Mouse (Mus musculus): ENCODE data around the gene Armc10. TPM values are rescaled to one million over a fixed set of nuclear protein-coding genes. Genes with fewer than 3 reads are reported as not detected.
A peak's percentile ranks its signal among the peaks of the same experiment; 100 is the strongest.
"Not testable (repeated sequence)": the region's sequence is repeated elsewhere in the genome, so short reads cannot be mapped to it uniquely, and the experiment has no call there.

Armc10 gene
- polyA plus RNA-seq, 1 experiment: 40.4 TPM

DNA sequence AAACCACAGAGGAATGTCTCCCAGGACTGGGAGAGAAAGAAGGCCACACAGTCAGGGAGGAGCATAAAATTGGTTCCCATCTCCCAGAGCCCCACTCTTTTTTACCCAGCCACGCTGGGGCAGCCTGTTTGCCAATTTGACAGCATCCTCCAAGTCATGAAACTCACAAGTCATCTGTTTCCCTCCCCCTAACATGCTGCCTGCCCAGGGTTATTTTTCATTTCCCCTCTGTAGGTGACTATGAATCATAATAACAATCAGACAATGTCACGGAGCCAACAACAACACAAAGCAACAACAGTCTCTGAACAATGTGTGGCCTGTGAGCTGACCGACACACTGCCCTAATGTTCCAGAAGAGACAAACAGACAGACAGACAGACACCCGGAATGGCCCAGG, 34.4 kb downstream of the Armc10 start:
- H3K4me1 ChIP-seq (ENCODE audit: control insufficient read depth, insufficient read depth, low read length): peaks cover 9% of the 10 kb centered on the region
- no peak overlapping the region for H3K27ac ChIP-seq (ENCODE audit: insufficient read depth, low read length)
- TF ChIP-seq POLR2A (IDR thresholded peaks at IDR 0.05; ENCODE audit: low read depth, low read length): no peak
- no peak for TF ChIP-seq CTCF (IDR thresholded peaks at IDR 0.05; ENCODE audit: borderline replicate concordance, insufficient read depth, low read length)
- H3K4me3 ChIP-seq (ENCODE audit: insufficient read depth, low read length): no peak overlapping the region

DNA sequence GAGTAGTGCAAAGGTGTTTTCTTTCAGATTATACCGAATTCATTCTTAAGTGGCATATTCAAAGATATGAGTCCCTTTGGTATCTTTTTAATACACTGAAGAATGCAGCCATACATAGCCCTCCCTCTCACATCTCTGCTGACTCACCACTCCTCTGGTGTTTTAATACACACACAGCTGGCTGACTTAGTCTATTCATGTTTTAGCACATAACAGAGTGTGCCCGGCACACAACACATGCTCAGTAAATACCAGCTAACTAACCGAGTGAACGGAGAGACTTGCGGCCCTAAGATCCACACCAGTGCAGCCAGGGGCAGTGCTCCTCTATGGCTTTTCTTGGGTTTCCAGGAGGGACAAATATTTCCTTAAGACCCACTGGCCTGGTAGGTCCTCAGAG, 35.3 kb downstream of the Armc10 start:
- peaks cover 9% of the 10 kb centered on the region for H3K4me1 ChIP-seq (ENCODE audit: control insufficient read depth, insufficient read depth, low read length)
- H3K27ac ChIP-seq (ENCODE audit: insufficient read depth, low read length): 0 out of 2 replicates have a peak overlapping the region, but pooled peaks have one; percentile 21
- TF ChIP-seq POLR2A (IDR thresholded peaks at IDR 0.05; ENCODE audit: low read depth, low read length) (no peak), CTCF (IDR thresholded peaks at IDR 0.05; ENCODE audit: borderline replicate concordance, insufficient read depth, low read length) (no peak)
- no peak overlapping the region for H3K4me3 ChIP-seq (ENCODE audit: insufficient read depth, low read length)

- TF ChIP-seq POLR2A (IDR thresholded peaks at IDR 0.05; ENCODE audit: low read depth, low read length) (no peak), CTCF (IDR thresholded peaks at IDR 0.05; ENCODE audit: borderline replicate concordance, insufficient read depth, low read length) (no peak)
- Histone ChIP-seq H3K4me1 (ENCODE audit: control insufficient read depth, insufficient read depth, low read length) (peaks cover 9% of the 10 kb centered on the region), H3K27ac (ENCODE audit: insufficient read depth, low read length) (no peak overlapping the region), H3K4me3 (ENCODE audit: insufficient read depth, low read length) (no peak overlapping the region)
Observed at GRCm38 (mm10) chr5:21683811-21684210, 38.2 kb downstream of the Armc10 start.

GRCm38 (mm10) chr5:21685001-21685400, 39.4 kb downstream of the Armc10 start:
- H3K27ac ChIP-seq (ENCODE audit: insufficient read depth, low read length): no peak overlapping the region
- H3K4me3 ChIP-seq (ENCODE audit: insufficient read depth, low read length): no peak overlapping the region
- TF ChIP-seq POLR2A (IDR thresholded peaks at IDR 0.05; ENCODE audit: low read depth, low read length) (no peak), CTCF (IDR thresholded peaks at IDR 0.05; ENCODE audit: borderline replicate concordance, insufficient read depth, low read length) (no peak)
- peaks cover 9% of the 10 kb centered on the region for H3K4me1 ChIP-seq (ENCODE audit: control insufficient read depth, insufficient read depth, low read length)

DNA sequence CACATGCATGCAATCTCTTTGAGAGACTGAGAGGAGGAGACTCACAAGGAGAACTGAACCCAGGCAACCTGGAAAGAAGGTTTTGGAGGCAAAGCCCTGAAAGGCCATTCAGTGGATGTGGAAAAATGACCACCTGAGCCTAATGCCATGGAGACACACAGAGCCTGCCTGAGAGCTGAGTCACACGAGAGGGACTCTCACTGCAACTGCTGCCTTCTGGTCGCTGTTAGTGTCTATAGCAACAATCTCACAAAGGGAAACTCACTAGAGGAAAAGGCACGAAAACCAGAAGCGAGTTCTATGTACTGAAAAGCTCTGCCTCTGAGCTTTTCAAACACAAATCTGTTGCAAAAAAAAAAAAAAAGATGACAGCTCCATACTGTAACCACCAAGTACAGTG, 41.4 kb downstream of the Armc10 start:
- Histone ChIP-seq H3K4me3 (ENCODE audit: insufficient read depth, low read length) (no peak overlapping the region), H3K4me1 (ENCODE audit: control insufficient read depth, insufficient read depth, low read length) (no peaks in the 10 kb centered on the region), H3K27ac (ENCODE audit: insufficient read depth, low read length) (no peak overlapping the region)
- TF ChIP-seq POLR2A (IDR thresholded peaks at IDR 0.05; ENCODE audit: low read depth, low read length): no peak
- TF ChIP-seq CTCF (IDR thresholded peaks at IDR 0.05; ENCODE audit: borderline replicate concordance, insufficient read depth, low read length): no peak

GRCm38 (mm10) chr5:21692230-21692629, 46.6 kb downstream of the Armc10 start:
- TF ChIP-seq POLR2A (IDR thresholded peaks at IDR 0.05; ENCODE audit: low read depth, low read length) (no peak), CTCF (IDR thresholded peaks at IDR 0.05; ENCODE audit: borderline replicate concordance, insufficient read depth, low read length) (no peak)
- Histone ChIP-seq H3K4me3 (ENCODE audit: insufficient read depth, low read length) (no peak overlapping the region), H3K4me1 (ENCODE audit: control insufficient read depth, insufficient read depth, low read length) (no peaks in the 10 kb centered on the region), H3K27ac (ENCODE audit: insufficient read depth, low read length) (no peak overlapping the region)

DNA sequence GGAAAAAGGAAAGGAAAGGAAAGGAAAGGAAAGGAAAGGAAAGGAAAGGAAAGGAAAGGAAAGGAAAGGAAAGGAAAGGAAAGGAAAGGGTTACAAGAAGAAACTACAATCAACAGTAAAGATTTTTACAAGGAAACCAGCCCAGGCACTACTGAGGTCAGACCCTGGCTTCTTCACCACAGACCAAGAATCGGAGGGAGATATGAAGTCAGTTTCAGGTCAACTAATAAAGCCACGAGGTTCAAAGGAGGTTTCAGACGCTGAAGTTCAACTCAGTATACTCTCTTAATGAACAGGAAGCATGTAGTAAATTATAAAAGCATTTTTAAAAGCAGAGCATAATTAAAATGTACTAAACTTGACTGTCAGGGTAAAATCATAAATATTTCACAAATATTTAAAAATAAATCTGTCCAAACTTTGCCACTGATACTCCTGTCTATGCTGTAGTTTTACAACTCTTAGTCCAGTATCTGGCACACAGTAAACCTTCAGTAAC, 47.8 kb downstream of the Armc10 start:
- no peaks in the 10 kb centered on the region for H3K4me1 ChIP-seq (ENCODE audit: control insufficient read depth, insufficient read depth, low read length)
- H3K4me3 ChIP-seq (ENCODE audit: insufficient read depth, low read length): no peak overlapping the region
- no peak overlapping the region for H3K27ac ChIP-seq (ENCODE audit: insufficient read depth, low read length)
- TF ChIP-seq POLR2A (IDR thresholded peaks at IDR 0.05; ENCODE audit: low read depth, low read length) (no peak), CTCF (IDR thresholded peaks at IDR 0.05; ENCODE audit: borderline replicate concordance, insufficient read depth, low read length) (no peak)

DNA sequence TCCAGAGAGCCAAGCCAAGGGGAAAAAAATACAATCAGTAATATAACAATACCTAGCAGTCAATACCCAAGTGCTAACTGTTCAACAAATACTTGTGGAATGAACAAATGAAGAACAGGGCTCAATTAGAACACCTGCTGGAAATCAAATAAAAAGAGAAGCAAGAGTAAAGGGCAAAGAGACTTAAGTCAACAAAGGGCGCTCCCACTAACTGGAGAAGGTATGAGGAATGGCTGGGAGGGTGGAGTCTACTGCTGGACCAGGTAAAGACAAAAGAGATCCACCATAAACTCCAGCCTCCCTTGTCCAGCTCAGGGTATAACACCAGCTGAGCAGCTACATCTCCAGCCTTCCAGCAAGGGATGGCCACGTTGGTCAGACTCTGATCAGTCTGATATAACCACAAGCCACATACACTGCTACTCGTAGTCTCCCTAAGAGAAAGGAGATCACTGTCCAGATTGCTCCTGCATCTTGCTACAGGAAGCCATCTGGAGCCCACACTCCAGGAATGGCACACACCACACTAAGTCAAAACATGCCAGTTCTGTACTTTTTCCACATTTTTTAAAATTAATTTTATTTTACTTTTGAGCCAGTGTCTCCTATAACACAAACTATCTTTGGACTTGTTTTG, 49.4 kb downstream of the Armc10 start:
- Histone ChIP-seq H3K27ac (ENCODE audit: insufficient read depth, low read length) (no peak overlapping the region), H3K4me1 (ENCODE audit: control insufficient read depth, insufficient read depth, low read length) (no peaks in the 10 kb centered on the region), H3K4me3 (ENCODE audit: insufficient read depth, low read length) (no peak overlapping the region)
- no peak for TF ChIP-seq CTCF (IDR thresholded peaks at IDR 0.05; ENCODE audit: borderline replicate concordance, insufficient read depth, low read length)

GRCm38 (mm10) chr5:21699555-21699954, 53.9 kb downstream of the Armc10 start:
- not testable (repeated sequence) for H3K4me1 ChIP-seq (ENCODE audit: control insufficient read depth, insufficient read depth, low read length); H3K4me3 ChIP-seq (ENCODE audit: insufficient read depth, low read length)

DNA sequence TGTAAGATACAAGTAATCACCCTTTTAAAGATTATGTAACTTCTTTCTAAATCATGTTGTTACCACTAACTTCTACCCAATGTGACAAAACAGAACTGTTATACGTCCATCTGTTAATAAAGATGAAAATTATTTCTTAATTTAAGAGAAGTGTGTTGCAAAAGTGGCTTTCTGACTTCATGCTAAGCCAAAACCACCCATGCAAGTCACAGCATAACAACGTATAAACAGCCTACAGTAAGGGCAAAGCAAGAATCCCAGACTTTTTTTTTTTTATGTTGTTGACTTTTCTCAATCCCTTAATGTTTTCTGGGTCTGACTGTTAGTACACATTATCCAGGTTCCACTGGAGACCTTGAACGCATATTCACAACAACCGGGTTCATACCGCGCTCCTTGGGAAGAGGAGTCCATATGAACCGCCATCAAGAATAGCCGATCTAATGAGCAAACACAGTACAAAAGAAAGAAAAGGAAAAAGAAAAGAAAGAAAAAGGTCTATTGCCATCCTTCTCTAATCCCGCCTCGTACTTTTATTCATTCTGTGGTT, 54.7 kb downstream of the Armc10 start:
- TF ChIP-seq CTCF (IDR thresholded peaks at IDR 0.05; ENCODE audit: borderline replicate concordance, insufficient read depth, low read length): no peak
- no peak for TF ChIP-seq POLR2A (IDR thresholded peaks at IDR 0.05; ENCODE audit: low read depth, low read length)
- Histone ChIP-seq H3K4me3 (ENCODE audit: insufficient read depth, low read length) (peak overlapping the region; percentile 80), H3K4me1 (ENCODE audit: control insufficient read depth, insufficient read depth, low read length) (no peaks in the 10 kb centered on the region), H3K27ac (ENCODE audit: insufficient read depth, low read length) (no peak overlapping the region)

More at GRCm38 (mm10) chr5:21699555-21699954, 53.9 kb downstream of the Armc10 start:
- H3K27ac ChIP-seq (ENCODE audit: insufficient read depth, low read length): not testable (repeated sequence)
